Comparison of ENCODE assay signal across 18 mouse cellular contexts in the genomic region with DNA sequence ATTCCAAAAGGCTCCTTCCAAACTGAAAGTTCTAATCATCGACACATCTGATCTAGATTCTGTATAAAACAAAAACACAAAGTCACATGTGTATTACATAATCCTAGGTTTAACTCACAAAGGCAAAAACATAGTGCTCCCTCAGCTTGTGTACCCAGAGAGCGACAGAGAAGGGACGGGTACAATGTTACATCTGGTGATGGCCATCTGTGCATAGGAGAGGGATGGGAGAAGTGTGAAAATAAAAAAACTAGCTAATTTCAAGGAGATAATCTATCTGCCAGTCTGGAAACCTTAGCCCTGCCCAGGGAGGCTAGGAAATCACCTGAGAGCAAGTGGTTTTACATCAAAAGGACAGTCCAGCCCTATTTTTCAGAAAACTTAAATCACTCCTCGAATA. TPM values are rescaled to one million over a fixed set of nuclear protein-coding genes. Genes with fewer than 3 reads are reported as not detected.
DNase-seq lines count a peak whose midpoint lies in the region; ATAC-seq lines count a peak whose summit lies in the region.
"Had no signal": no experiment of that assay in that cellular context is flagged by ENCODE, and none has a peak within 500 bp of the region (broad histone marks: within the 10 kb centered on the region; RNA-seq: fewer than 3 reads in every experiment).

No protein-coding gene starts in this region.

- H3K9me3 ChIP-seq in midbrain, embryonic 15.5 days, result no peaks in the 10 kb centered on the region
- H3K9me3 ChIP-seq: embryonic facial prominence, embryonic 10.5 days; forebrain, embryonic 15.5 days; heart, embryonic 13.5 days; hindbrain, embryonic 15.5 days had no signal

- no peak overlapping the region for H3K4me3 ChIP-seq in midbrain, embryonic 15.5 days
- H3K4me3 ChIP-seq: embryonic facial prominence, embryonic 10.5 days; forebrain, embryonic 15.5 days; heart, embryonic 13.5 days; hindbrain, embryonic 15.5 days had no signal

- no peaks in the 10 kb centered on the region for H3K27me3 ChIP-seq in midbrain, embryonic 15.5 days (replicated peaks)
- H3K27me3 ChIP-seq: forebrain, embryonic 15.5 days; heart, embryonic 13.5 days; hindbrain, embryonic 15.5 days had no signal

- no peak overlapping the region for H3K9ac ChIP-seq in midbrain, embryonic 15.5 days
- H3K9ac ChIP-seq: forebrain, embryonic 15.5 days; heart, embryonic 13.5 days; hindbrain, embryonic 15.5 days had no signal

- no peak for DNase-seq in frontal cortex, postnatal 25 days (ENCODE audit: low spot score in 2 of 2)
- DNase-seq in left cerebral cortex, postnatal 25 days (ENCODE audit: low spot score in 2 of 2), result peak; percentile 13 to 33
- DNase-seq in left cerebral cortex, adult 8-10 months (ENCODE audit: low spot score in 2 of 2), result no peak
- peak; percentile 56 for DNase-seq in brain, adult 2 months (ENCODE audit: low read depth, low spot score)
- peak; percentile 38 for DNase-seq in layer of hippocampus, adult 9-10 months (ENCODE audit: low spot score)
- DNase-seq in kidney, postnatal 14 days, result no peak
- DNase-seq: adrenal gland, postnatal 10 days; cerebellum, adult 2 months; cerebellum, postnatal 10 days; gastrocnemius, postnatal 36 days; heart, adult 11 months; heart, postnatal 36 days had no signal

- intact Hi-C loops in left cerebral cortex, postnatal 25 days (cut with DNase I), result no loop called here

- H3K27ac ChIP-seq in midbrain, embryonic 15.5 days, result no peak overlapping the region
- H3K27ac ChIP-seq: embryonic facial prominence, embryonic 10.5 days; forebrain, embryonic 15.5 days; heart, embryonic 13.5 days; hindbrain, embryonic 15.5 days had no signal

- H3K4me2 ChIP-seq in midbrain, embryonic 15.5 days, result no peak overlapping the region
- H3K4me2 ChIP-seq: forebrain, embryonic 15.5 days; heart, embryonic 13.5 days; hindbrain, embryonic 15.5 days had no signal

- peak; percentile 31; the same call in 1 of the 2 replicates for ATAC-seq in frontal cortex, adult (ENCODE audit: low TSS enrichment)
- ATAC-seq in midbrain, embryonic 15.5 days (replicated peaks), result no peak
- ATAC-seq: forebrain, embryonic 15.5 days had no signal

- H3K4me1 ChIP-seq in midbrain, embryonic 15.5 days, result no peaks in the 10 kb centered on the region
- H3K4me1 ChIP-seq: hindbrain, embryonic 15.5 days had no signal

- H3K36me3 ChIP-seq in midbrain, embryonic 15.5 days (replicated peaks), result no peaks in the 10 kb centered on the region
- H3K36me3 ChIP-seq: embryonic facial prominence, embryonic 10.5 days; forebrain, embryonic 15.5 days; heart, embryonic 13.5 days; hindbrain, embryonic 15.5 days had no signal

- 73% methylated on average over 4 of the region's 4 CpGs for WGBS in midbrain, embryonic 15.5 days

RNA-seq across cellular contexts. Expression of a gene that starts 40.8 kb away (rescaled TPM):
- 10 to 100 TPM; 14.1 to 15.1 TPM for total RNA-seq in left cerebral cortex, postnatal 25 days (2021)
- total RNA-seq in left cerebral cortex, adult 8-10 months (2022), result 10 to 100 TPM; 14.4 to 18.3 (median 15.7) TPM
- polyA plus RNA-seq in midbrain, embryonic 15.5 days (2015; fragmentation: Nextera tagmentation; extraction: Ambion mirVana), result 19.4 and 19.7 TPM in 2 replicates

RNA-seq across cellular contexts. Expression of a gene that starts 40.9 kb away (rescaled TPM):
- 1 to 10 TPM; 3.8 to 6.0 TPM for total RNA-seq in left cerebral cortex, postnatal 25 days (2021)
- 1 to 10 TPM; 5.1 to 7.6 (median 6.3) TPM for total RNA-seq in left cerebral cortex, adult 8-10 months (2022)
- polyA plus RNA-seq in midbrain, embryonic 15.5 days (2015; fragmentation: Nextera tagmentation; extraction: Ambion mirVana), result 13.1 and 16.1 TPM in 2 replicates

Comparison
In these comparisons a context has a peak if more than half of its experiments do, and no peak if none do; other contexts are left out.
1. DNase-seq: peak in left cerebral cortex, postnatal 25 days (2 of 2), brain, adult 2 months (single experiment) and layer of hippocampus, adult 9-10 months (single experiment); none in frontal cortex, postnatal 25 days (0 of 2), left cerebral cortex, adult 8-10 months (0 of 2) and kidney, postnatal 14 days (single experiment).